Mouse (Mus musculus) left cerebral cortex, postnatal 10 days (tissue): ENCODE results near the gene Tmeff2. TPM values are rescaled to one million over a fixed set of nuclear protein-coding genes. Genes with fewer than 3 reads are reported as not detected.

Experiments used
- DNase-seq, 2 experiments: peaks; one replicate each; pipeline ENCODE4 v3.0.0; 2021 to 2022; ENCODE audit warnings: low spot score in 2 of 2, mixed read lengths in 1 of 2; ENCODE audit errors: extremely low spot score in 1 of 2
- intact Hi-C: fragments of 180-260 bp; cut with DNase I; formaldehyde crosslinking; loops from one replicate; pipeline ENCODE4 v1.15.1; 2025
- microRNA-seq: library from miRNA; unstranded; fragments of <30 nt; microRNA quantifications from one replicate; pipeline ENCODE4 v1.2.0, GENCODE M21; 2022
- total RNA-seq, 2 experiments: library from RNA; stranded (reverse); gene quantifications; 2 replicates each; pipeline ENCODE4 v1.2.3; 2021

The Tmeff2 gene
- total RNA-seq, 2 experiments from 2014 or later, result 38.6 to 41.4 TPM

DNA sequence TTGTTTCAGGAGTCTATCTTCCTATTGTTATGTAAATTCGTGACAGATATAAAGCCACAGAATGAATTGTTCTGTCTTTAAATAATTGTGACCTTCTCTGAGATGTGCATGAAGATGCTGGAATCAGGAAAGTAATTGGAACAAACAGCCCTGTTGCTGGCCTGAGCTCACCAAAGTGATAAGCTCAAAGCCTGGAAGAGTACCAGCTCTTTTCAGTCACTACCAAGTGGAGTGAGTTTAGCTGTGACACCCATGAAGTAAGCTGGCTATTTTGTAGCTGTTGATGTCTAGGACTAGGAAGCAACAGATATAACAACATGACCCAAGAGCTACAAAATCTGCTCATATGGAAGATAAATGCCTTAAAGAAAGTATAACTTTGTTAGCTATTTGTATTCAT is 249.4 kb downstream of the Tmeff2 start:
- intact Hi-C loops, result no loop called here
- no peak for DNase-seq

DNA sequence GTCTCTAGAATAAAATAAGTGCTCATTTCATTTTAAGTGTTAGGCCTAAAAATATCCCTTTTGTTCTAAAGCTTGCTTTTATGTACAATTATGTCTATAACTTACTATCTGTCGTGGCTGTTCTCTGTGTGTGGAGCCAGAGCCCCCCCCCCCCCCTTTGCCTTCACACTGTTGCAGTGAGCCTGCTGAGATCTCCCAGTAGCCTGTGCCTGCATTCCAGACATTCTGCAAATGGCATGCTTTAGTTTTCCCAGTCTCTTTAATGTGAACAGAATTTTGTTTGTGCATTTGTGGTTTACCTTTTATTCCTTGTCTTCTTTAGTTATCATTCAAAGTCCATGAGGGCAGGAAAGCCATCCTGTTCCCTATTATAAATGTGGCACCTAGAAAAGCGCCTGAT is 251.6 kb downstream of the Tmeff2 start:
- no peak for DNase-seq
- intact Hi-C loops, result no loop called here

DNA sequence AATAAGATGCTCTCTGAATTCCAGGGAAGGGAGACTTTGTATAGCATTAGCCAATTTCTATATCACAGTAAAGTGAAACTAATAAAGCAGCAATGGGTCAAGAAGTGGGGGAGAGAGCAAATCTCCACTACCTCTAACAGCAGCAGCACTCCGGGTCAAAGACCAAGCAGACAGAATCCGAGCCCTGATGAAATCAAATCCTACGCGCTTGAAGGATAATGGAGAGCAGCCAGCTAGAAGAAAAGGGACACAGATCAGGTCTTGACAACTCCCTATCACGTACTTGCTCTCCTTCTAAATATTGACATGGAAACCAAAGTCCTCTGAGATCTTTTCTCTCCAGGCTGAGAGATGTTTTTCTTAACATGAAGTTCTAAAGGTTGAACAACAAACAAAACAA is 252.4 kb downstream of the Tmeff2 start:
- DNase-seq, result no peak
- intact Hi-C loops, result no loop called here

DNA sequence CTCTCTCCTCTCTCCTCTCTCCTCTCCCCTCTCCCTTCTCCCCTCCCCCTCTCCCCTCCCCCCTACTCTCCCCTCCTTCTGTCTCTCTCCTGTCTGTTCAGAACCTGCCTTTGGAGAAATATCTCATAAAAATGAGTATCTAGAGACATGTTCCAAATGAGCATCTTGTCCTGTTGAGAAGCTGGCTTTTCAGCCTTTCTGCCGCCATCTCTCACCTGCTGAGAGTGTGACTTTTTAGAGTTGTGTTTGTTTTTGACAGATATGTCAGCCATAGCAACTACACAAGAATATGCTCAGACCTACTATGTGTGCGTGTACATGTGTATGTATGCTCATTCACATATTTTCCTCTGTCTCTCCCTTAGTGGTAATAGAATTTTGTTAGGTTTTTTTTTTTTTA is 283.8 kb downstream of the Tmeff2 start:
- intact Hi-C loops, result loop anchor here (10.0 kb wide), 1 partner anchor 219 kb away; no protein-coding TSS in a partner anchor
- DNase-seq, result no peak

DNA sequence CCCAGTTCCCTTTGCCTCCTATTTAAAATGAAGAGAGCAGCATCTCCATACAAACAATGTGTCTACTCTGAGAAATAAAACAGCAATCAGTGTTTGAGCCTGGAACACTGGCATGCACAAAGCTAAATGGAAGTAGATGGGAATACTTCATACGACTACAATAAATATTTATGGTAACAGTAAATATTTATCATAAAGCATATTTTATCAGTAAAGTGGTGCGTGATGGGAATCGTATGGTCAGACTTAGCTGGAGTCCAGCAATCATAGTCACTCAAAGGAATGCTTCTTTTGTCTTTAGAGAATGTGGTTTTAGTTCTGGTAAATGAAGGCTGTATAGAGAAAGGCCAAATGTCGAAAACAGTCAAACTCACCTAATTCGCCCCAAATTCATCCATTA is 288.6 kb downstream of the Tmeff2 start:
- DNase-seq, result no peak

DNA sequence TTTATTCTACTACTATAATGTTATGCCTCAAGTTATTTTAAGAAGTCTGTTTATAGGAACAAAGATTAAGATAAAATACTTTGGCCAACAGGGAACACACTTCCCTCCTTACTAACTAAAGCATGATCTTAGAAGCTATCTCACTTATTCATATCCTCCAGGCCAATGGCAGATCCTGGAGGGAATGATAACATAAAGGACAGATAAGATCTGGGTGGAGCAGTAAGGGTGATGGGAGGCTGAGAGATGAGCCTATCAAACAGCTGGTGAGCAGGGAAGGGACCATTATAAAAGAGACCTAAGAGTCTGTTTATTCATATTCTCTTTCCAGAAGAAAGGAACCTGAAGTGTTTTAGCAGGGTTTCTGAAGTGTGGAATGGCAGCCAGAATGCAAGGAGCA is 290.8 kb downstream of the Tmeff2 start:
- no peak for DNase-seq
- intact Hi-C loops, result no loop called here

More for the DNA sequence above, 288.6 kb downstream of the Tmeff2 start:
- intact Hi-C loops, result loop anchor here (10.0 kb wide), 1 partner anchor 224 kb away; no protein-coding TSS in a partner anchor

DNA sequence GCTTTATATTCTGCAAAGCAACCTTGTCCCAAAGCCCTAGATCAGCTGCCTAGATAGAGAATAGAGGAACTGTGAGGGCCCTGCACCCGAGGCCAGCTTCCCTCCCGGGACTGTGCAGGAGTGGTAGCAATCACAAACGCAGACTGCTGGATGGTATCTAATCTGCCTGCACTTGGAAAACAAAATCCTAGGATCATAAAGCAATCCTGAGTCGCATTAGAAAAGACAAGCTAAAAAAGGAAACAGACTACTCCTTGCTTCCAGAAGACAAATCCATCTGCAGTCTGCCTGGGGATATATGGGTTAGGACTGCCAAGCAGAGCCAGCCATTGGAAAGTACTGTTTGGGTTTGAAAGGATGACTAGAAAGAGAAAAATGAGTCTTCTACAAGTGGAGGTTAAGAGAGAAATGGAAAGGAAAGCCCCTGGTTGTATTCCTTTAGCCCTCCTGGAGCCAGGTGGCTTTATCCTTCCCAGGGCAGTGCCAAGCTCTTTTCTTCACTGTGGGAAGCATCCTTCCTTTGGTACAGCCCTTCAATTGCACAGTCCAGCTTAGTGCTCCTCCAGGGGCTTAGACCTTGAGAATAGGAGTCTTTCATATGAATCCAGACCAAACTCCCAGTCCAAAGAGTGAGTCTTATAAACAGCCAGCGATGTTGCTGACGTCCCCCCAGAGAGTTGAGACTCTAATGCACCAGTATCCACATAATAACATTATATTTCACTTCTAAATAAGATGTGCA is 291.6 kb downstream of the Tmeff2 start:
- intact Hi-C loops, result no loop called here
- peak in 1 of 2 experiments; percentile 14 for DNase-seq

DNA sequence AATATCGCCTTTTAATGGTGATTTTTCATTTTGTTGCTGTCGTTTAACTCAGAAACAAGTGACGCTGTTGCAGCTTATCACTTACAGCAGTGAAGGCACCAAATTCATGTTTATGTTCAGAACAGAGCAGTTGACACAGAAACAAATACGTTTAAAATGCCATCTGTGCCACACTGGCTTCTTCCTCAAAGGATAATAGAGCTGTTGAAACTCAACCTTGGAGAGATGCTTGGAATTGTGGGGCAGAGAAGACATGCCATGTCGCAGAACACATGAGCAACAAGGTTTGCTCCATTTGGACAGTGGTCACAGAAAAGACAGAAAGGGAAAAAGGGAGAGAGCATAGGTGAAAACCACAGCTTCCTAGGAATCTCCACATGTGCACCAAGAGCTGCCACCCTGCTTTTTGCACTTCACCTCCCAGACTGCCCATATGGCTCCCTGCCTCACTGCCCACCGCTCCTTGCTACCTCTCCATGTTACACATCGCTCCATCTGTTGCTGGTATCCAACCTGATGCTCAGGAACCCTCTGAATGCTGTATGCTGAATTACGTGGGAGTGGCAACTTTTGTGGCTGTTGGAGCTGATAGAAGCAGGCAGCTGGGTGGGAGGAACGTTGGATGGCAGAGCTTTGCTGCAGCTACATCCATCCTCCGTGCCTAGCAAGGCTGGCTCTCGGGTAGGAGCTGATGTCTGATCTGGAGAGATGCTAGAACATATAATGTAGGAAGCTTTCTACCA is 298.8 kb downstream of the Tmeff2 start:
- DNase-seq, result peak; percentile 27 to 39
- intact Hi-C loops, result no loop called here

DNA sequence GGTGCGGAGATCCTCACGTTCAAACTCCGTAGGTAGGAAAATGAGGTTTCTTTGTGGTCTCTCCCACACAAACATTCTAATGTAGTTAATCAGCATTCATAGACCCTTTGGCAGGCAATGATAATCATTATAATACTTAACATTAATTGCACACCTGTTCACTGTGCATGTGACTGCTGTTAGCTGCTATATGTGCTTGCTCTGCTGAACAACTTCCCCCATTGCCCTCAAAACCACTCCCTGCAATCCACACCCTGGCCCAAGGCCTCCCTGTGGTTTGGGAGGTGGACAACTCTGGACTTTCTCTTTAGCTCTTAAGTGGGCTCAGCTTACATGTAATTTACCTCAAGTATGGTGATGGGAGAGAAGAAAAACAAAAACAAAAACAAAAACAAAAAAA is 299.5 kb downstream of the Tmeff2 start:
- no peak for DNase-seq
- intact Hi-C loops, result no loop called here

DNA sequence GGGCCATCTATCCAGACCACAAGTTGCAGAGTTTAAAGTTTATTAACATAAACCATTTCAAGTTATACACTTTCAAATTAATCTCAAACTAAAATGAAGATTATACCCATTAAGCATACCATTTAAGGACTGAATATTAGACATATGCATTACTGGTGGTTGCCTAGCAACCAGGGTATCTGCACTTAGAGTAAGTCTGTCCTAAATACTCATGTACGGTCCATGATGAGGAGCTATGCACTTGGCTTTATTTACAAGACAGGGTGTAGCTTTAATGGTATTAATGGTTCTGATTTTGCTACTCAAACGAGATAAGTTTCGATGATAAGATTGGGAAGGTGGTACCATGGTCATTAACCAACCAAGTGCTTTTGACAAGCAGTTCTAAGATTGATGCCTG is 315.2 kb downstream of the Tmeff2 start:
- intact Hi-C loops, result no loop called here
- no peak for DNase-seq

DNA sequence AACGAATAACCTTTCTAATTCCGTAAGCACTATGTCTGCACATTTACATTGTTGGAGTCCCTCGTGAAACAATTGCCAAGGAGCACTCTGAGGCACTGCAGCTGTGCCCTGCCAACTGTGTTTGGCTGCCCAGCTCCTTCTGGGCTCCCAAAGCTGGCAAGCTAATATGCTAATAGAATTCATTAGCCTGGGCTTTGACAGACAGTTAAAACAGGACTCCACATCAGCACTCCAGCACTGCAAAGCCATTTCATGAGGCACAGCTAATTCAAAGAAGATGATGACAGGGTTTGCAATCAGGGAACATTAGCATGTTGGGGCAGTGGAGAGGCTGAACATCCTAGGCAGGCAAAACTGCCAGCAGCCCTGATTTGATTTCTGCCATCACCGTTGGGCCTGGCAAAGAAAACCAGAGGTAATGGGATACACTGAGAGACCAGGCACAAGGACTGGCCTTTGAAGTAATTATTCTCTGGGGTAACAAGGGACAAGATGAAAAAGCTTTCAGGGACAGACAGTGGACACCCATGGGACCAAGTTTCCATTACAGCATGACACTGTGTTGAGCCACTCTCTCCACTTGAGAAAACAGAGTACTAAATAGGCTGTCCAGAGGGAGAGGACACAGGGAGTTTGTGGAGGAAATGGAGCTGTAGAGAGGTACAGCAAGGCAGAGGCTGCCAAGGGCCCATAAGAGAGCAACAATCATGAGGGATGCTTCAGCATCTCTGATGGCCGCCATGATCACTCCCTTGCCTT is 316.0 kb downstream of the Tmeff2 start:
- intact Hi-C loops, result no loop called here
- DNase-seq, result peak in 1 of 2 experiments; percentile 44

DNA sequence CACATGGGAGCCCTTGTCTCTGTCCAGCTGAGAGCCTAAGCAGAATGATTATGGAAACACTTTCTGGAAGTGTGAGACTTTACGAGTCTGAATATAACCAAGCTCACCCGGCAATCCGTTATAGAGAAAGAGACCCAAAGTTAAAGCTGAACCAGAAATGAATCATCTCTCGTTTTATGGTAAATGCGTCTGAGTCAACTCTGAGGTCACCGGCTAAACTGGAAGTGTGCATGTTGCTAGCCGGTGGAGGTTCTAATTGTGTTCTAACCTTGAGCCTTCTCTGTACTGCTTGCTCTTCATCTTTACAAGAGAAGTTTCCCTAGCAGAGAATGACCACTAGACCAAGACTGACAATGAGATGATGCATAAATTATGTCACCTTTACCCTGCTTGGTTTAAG is 316.8 kb downstream of the Tmeff2 start:
- DNase-seq, result no peak
- intact Hi-C loops, result no loop called here

DNA sequence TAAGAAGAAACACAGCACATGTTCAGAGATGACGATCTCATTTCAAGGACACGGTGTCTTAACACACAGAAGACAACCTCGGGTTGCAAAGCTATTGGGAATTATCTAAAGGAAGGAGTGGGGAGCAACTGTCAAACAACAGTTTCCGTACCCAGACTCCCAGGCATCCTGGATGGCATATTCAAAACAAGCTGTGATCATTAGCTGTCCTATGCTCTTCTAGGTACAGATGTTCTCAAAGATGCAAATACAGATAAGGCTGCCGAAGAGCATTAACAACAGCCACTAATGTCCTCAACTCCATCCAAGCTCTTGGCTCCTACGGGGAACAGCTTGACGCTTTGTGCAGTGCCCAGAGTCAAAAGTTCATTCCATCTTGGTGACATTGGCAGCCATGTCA is 324.7 kb downstream of the Tmeff2 start:
- intact Hi-C loops, result no loop called here
- no peak for DNase-seq

Small RNAs within 50 kb of the gene (microRNA-seq; reads per million reads assigned to microRNA genes)
- not detected for gene Gm25736
